In the genomic region with DNA sequence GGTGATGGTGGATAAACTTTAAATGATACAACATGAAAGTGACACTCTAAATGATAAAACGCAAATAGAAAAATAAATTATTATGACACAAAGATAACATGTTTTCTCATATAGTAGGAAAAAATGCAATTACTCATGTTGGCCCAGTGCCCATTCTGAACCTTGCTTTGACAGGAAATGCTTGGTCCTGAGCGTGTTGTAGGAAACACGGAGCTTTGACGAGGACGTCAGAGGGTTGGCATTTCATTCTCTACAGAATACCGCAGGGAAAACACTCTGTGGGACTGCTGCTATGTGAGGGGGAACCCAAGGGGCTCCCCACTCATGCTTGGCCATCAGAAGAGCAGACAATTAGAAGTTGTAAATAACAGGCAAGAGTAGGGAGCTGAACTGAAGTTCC, we compare ENCODE assay signal across 18 mouse cellular contexts.
DNase-seq lines count a peak whose midpoint lies in the region; ATAC-seq and TF ChIP-seq lines count a peak whose summit lies in the region.
"Had no signal": no experiment of that assay in that cellular context is flagged by ENCODE, and none has a peak within 500 bp of the region (broad histone marks: within the 10 kb centered on the region; RNA-seq: fewer than 3 reads in every experiment).

No protein-coding gene starts in this region.

- H3K27ac ChIP-seq in forebrain, embryonic 14.5 days (ENCODE audit: low read depth, low read length) = no peak overlapping the region
- H3K27ac ChIP-seq in forebrain, embryonic 15.5 days (replicated peaks) = no peak overlapping the region
- H3K27ac ChIP-seq in kidney, embryonic 16.5 days (ENCODE audit: low read length) = peak overlapping the region; percentile 77
- H3K27ac ChIP-seq in kidney, adult 2 months (ENCODE audit: insufficient read depth, low read depth, low read length) = no peak overlapping the region
- no peak overlapping the region for H3K27ac ChIP-seq in hindbrain, embryonic 14.5 days
- H3K27ac ChIP-seq: heart, embryonic 15.5 days; hindbrain, embryonic 15.5 days; left cerebral cortex, adult 2 months; limb, embryonic 13.5 days; midbrain, embryonic 12.5 days had no signal

- TF ChIP-seq CTCF in kidney, adult 2 months (conservative IDR thresholded peaks at IDR 0.05; ENCODE audit: insufficient read depth, insufficient read length, low read depth, low read length) = no peak

- WGBS in forebrain, embryonic 14.5 days = 67% methylated on average over 6 of the region's 6 CpGs
- 56% methylated on average over 6 of the region's 6 CpGs for WGBS in forebrain, embryonic 15.5 days
- WGBS in kidney, embryonic 16.5 days = 38% methylated on average over 6 of the region's 6 CpGs
- WGBS in kidney, adult 2 months = 38% methylated on average over 6 of the region's 6 CpGs
- WGBS in hindbrain, embryonic 14.5 days = 68% methylated on average over 6 of the region's 6 CpGs

- no peak overlapping the region for H3K9ac ChIP-seq in forebrain, embryonic 14.5 days (ENCODE audit: low read length)
- no peak overlapping the region for H3K9ac ChIP-seq in forebrain, embryonic 15.5 days (replicated peaks)
- H3K9ac ChIP-seq in kidney, embryonic 16.5 days (replicated peaks; ENCODE audit: low read length) = no peak overlapping the region
- H3K9ac ChIP-seq in hindbrain, embryonic 14.5 days = no peak overlapping the region
- H3K9ac ChIP-seq: heart, embryonic 15.5 days; hindbrain, embryonic 15.5 days; limb, embryonic 13.5 days; liver, postnatal 0 days; midbrain, embryonic 12.5 days had no signal

- H3K36me3 ChIP-seq in forebrain, embryonic 14.5 days (ENCODE audit: control insufficient read depth, insufficient read depth, low read length) = no peaks in the 10 kb centered on the region
- H3K36me3 ChIP-seq in forebrain, embryonic 15.5 days = no peaks in the 10 kb centered on the region
- no peaks in the 10 kb centered on the region for H3K36me3 ChIP-seq in kidney, embryonic 16.5 days (ENCODE audit: insufficient read depth, low read length)
- no peaks in the 10 kb centered on the region for H3K36me3 ChIP-seq in kidney, adult 2 months (ENCODE audit: control insufficient read depth, insufficient read depth, low read length)
- H3K36me3 ChIP-seq in hindbrain, embryonic 14.5 days (replicated peaks; ENCODE audit: control insufficient read depth, insufficient read depth) = no peaks in the 10 kb centered on the region
- H3K36me3 ChIP-seq: heart, embryonic 15.5 days; hindbrain, embryonic 15.5 days; limb, embryonic 13.5 days; midbrain, embryonic 12.5 days had no signal

- DNase-seq in forebrain, embryonic 14.5 days (ENCODE audit: low spot score) = peak; percentile 11
- DNase-seq in kidney, adult 2 months = no peak
- DNase-seq in urinary bladder, postnatal 14 days (ENCODE audit: low spot score) = peak; percentile 60
- no peak for DNase-seq in urinary bladder, adult 18-20 months (ENCODE audit: low spot score in 2 of 2)
- no peak for DNase-seq in hindbrain, embryonic 14.5 days (ENCODE audit: low spot score)
- DNase-seq in ovary, postnatal 36 days (ENCODE audit: low spot score) = no peak
- DNase-seq: B cell, adult 2 months; cerebellum, adult 18-20 months; gastrocnemius, postnatal 14 days; liver, postnatal 0 days; right cerebral cortex, postnatal 25 days had no signal

- no peaks in the 10 kb centered on the region for H3K27me3 ChIP-seq in forebrain, embryonic 14.5 days (replicated peaks; ENCODE audit: control insufficient read depth, insufficient read depth, low read length)
- no peaks in the 10 kb centered on the region for H3K27me3 ChIP-seq in forebrain, embryonic 15.5 days
- no peaks in the 10 kb centered on the region for H3K27me3 ChIP-seq in kidney, embryonic 16.5 days (ENCODE audit: insufficient read depth, low read length)
- H3K27me3 ChIP-seq in kidney, adult 2 months (replicated peaks; ENCODE audit: control insufficient read depth, insufficient read depth, low read length) = no peaks in the 10 kb centered on the region
- no peaks in the 10 kb centered on the region for H3K27me3 ChIP-seq in hindbrain, embryonic 14.5 days (ENCODE audit: control insufficient read depth, insufficient read depth, low read length)
- H3K27me3 ChIP-seq: heart, embryonic 15.5 days; hindbrain, embryonic 15.5 days; limb, embryonic 13.5 days; midbrain, embryonic 12.5 days had no signal

- no peak for ATAC-seq in forebrain, embryonic 14.5 days
- no peak for ATAC-seq in forebrain, embryonic 15.5 days (replicated peaks)
- ATAC-seq in kidney, embryonic 16.5 days (ENCODE audit: low FRiP score, low TSS enrichment) = peak; percentile 49; the same call in 1 of the 2 replicates
- ATAC-seq in hindbrain, embryonic 14.5 days (ENCODE audit: low FRiP score) = no peak
- ATAC-seq: liver, postnatal 0 days had no signal

- H3K4me3 ChIP-seq in forebrain, embryonic 14.5 days (ENCODE audit: low read depth, low read length) = no peak overlapping the region
- H3K4me3 ChIP-seq in forebrain, embryonic 15.5 days = no peak overlapping the region
- no peak overlapping the region for H3K4me3 ChIP-seq in kidney, embryonic 16.5 days (ENCODE audit: low read length)
- no peak overlapping the region for H3K4me3 ChIP-seq in kidney, adult 2 months (ENCODE audit: insufficient read depth, low read depth, low read length)
- H3K4me3 ChIP-seq in hindbrain, embryonic 14.5 days (replicated peaks; ENCODE audit: low read length) = no peak overlapping the region
- H3K4me3 ChIP-seq: heart, embryonic 15.5 days; hindbrain, embryonic 15.5 days; left cerebral cortex, adult 2 months; limb, embryonic 13.5 days; midbrain, embryonic 12.5 days had no signal

- H3K9me3 ChIP-seq in forebrain, embryonic 14.5 days (replicated peaks; ENCODE audit: control insufficient read depth, low read length) = no peaks in the 10 kb centered on the region
- H3K9me3 ChIP-seq in forebrain, embryonic 15.5 days = no peaks in the 10 kb centered on the region
- no peaks in the 10 kb centered on the region for H3K9me3 ChIP-seq in kidney, embryonic 16.5 days (ENCODE audit: low read length)
- H3K9me3 ChIP-seq in hindbrain, embryonic 14.5 days (ENCODE audit: control insufficient read depth, low read length) = no peaks in the 10 kb centered on the region
- H3K9me3 ChIP-seq: heart, embryonic 15.5 days; hindbrain, embryonic 15.5 days; limb, embryonic 13.5 days; midbrain, embryonic 12.5 days had no signal

- H3K4me2 ChIP-seq in forebrain, embryonic 14.5 days (ENCODE audit: low read length) = no peak overlapping the region
- no peak overlapping the region for H3K4me2 ChIP-seq in forebrain, embryonic 15.5 days (replicated peaks)
- H3K4me2 ChIP-seq in kidney, embryonic 16.5 days (replicated peaks; ENCODE audit: low read depth, low read length) = no peak overlapping the region
- no peak overlapping the region for H3K4me2 ChIP-seq in hindbrain, embryonic 14.5 days (replicated peaks)
- H3K4me2 ChIP-seq: heart, embryonic 15.5 days; hindbrain, embryonic 15.5 days; limb, embryonic 13.5 days; midbrain, embryonic 12.5 days had no signal

- H3K4me1 ChIP-seq in forebrain, embryonic 14.5 days (ENCODE audit: control insufficient read depth, insufficient read depth, low read length) = no peaks in the 10 kb centered on the region
- H3K4me1 ChIP-seq in forebrain, embryonic 15.5 days = no peaks in the 10 kb centered on the region
- H3K4me1 ChIP-seq in kidney, embryonic 16.5 days (ENCODE audit: insufficient read depth, low read length) = 0 out of 2 replicates have a peak, but pooled peaks cover 6% of the 10 kb centered on the region
- no peaks in the 10 kb centered on the region for H3K4me1 ChIP-seq in kidney, adult 2 months (ENCODE audit: control insufficient read depth, insufficient read depth, low read length)
- H3K4me1 ChIP-seq in hindbrain, embryonic 14.5 days (replicated peaks; ENCODE audit: control insufficient read depth, insufficient read depth, low read length) = no peaks in the 10 kb centered on the region
- H3K4me1 ChIP-seq: hindbrain, embryonic 15.5 days; limb, embryonic 13.5 days; midbrain, embryonic 12.5 days had no signal

- TF ChIP-seq POLR2A in kidney, adult 2 months (IDR thresholded peaks at IDR 0.05; ENCODE audit: low read depth, low read length) = no peak

Comparison
In these comparisons a context has a peak if more than half of its experiments do, and no peak if none do; other contexts are left out.
1. DNase-seq: peak in forebrain, embryonic 14.5 days (single experiment) and urinary bladder, postnatal 14 days (single experiment); none in kidney, adult 2 months (single experiment), urinary bladder, adult 18-20 months (0 of 2), hindbrain, embryonic 14.5 days (single experiment) and ovary, postnatal 36 days (single experiment).